Mouse (Mus musculus) lung, postnatal 4 days (tissue): ENCODE measurements at regions not wholly inside any gene's neighbourhood (a gene's known extent, or its start where the extent isn't known, plus 50 kb on each side); places are given as distances from the start of the nearest gene placed in this dataset.

Experiments
- DNase-seq, 2 experiments: peaks; one replicate each; pipeline ENCODE4 v3.0.0; 2021

- no peak for DNase-seq
Measured at GRCm38 (mm10) chr16:73835715-73836440, 575.7 kb downstream of the Robo2 start.

DNA sequence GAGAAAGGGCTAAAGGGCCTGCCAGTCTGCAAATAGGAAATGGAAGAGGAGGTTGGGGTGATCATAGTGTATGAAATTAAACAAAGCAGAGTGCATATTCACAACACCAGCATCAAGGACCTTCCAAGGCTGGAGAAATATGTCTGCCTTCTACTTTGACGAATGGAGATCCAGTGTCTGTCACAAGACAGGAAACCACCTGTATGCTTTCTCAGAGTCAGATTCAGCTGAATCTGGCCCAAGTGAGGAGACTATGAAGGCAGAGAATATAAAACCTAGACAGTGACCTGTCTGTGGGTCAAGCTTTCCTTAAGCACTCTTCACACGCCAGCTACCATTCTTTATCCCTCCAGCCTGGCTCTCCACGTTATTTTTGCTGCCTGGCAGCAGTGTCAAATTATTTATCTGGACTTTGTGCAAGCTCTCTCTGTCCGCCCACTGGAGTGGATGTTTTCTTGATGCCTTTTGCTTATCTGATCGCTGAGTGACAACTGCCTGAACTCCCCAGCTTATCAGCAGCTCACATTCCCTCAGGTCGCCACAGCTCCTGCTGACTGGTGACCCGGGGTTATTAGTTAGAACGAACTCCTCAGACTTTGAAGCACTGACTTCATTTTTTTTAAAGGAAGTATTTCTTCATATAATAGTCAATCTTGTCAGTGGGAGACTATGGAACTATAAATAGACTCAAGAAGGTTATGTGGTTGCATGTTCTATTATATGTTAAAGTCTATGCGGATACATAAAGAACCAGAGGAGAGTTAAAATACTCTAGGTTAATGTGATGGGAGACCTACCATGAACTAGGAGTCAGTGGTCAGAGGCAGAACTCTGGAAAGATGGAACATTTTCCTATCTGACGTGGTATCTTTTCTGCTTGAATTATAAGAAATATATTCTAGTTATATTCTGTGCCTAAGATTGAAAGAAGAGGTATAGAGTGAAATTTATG is 590.0 kb downstream of the Robo2 start:
- DNase-seq = no peak

DNA sequence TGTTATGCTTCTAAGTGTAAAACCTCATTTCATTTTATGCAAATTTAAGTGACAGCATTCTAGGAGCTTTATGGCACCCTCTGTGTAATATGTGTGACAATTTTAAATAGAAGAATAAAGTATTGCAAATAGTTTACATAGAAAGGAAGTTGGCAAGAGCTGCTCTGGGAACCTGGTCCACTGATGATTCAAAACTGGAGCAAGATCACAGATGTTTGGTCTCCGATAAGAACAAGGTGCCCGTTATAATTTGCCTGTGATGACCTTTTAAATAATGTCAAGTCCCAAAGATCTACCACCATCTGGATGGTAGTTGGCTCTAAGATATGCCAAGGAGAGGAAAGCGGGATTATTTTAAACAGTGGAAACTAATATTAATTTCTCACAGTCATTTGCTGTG is 607.1 kb downstream of the Robo2 start:
- DNase-seq = no peak

DNA sequence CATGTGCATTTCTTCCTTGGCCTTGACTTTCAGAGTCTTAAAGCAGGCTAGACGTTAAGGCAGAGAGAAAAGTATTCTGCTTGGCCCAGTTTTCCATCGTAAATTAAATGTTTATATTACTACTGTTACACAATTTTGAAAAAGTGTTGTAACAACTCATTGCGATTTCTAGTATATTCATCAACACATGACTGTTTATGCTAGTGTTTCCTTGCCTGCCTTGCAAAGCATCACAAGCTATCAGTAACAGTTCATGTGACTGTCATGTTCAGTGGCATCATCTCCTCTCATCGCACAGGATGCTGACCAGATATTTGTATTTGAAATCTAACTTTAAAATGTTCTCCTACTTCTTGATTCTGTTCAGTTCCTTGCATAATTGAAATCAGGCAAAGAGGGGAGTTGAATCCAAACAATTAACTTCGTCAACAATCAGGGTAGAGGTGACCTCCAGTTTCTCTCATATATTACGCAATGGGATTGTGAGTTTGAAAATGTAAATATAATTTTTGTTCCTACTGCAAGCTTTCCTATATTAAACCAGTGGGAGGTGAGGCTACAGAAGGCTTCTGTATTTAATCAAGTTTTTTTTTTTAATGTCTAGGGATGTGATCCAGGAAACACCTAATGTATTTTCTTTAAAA is 615.0 kb downstream of the Robo2 start:
- DNase-seq = no peak

DNA sequence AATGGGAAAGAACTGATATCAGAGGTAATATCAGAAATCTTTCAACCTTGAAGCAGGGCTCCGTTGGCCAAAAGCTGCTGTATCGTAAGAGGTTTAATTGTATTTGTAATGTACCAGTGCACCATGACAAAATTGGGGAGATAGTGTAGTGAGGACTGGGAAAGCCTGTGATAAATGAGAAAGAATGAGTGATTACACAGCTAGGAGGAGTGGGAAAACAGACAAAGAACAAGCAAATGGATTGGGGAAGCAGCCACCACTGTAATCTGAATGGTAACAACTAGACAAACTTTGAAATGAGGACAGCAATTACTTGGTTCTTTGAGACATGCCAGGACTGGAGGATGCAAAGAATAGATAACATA is 626.6 kb downstream of the Robo2 start:
- DNase-seq = no peak

- no peak for DNase-seq
Measured at GRCm38 (mm10) chr16:73784296-73785073, 627.1 kb downstream of the Robo2 start.

DNA sequence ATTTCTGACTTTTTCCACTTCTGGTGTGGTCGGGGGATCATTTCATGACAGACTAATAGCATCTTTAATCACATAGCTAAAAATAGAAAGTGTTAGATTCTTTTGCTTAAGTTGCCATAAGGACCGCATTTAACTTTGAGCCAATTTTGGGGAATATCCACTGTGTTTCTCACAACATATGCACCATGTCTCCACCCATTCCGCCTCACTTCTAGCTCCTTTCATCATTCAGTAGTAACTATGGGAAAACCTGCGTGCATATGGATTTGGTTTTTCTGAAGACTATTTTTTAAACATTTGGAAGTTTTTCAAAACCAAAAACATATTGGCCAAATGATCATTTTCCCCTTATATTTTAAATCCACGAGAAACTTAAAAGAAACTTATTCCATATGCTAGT is 639.2 kb downstream of the Robo2 start:
- DNase-seq = no peak

DNA sequence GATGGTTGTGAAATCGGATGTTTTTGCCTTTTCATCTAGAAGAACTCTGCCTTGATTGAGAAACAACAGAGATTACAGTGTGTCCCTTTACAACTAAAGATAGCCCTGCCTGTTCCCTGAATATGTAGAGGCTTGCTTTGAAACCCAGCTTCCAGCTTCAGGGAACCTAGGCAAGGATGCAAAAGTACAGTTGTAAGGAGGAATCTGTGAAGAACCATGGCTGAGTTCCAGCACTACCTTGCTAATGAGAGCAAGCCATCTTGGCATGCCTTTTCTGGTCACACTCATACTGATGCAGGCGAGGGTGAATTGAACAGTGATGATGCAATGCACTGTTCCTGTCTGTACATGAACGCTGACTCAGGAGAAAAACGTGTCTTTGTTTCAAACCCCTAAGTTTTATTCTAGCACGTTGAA is 641.2 kb downstream of the Robo2 start:
- peak in 1 of 2 experiments; percentile 8 for DNase-seq

DNA sequence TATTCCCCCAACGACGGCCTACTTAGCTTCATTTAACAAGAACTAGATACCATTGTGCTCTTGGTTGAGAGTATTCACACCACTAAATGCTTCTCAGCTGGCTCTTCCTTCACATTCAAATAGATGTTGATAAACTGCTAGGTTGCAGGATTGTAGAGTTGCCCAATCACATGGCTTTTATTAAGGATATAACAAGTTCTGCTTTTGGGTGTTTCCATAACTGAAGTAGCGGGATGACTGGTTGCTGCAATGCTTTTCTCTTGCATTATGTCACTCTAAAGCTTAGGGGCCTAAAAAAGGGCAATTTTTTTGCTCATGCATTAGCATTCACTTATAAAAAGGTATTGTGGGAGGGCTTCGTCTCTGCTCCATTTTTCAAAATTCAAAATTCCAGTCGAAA is 641.9 kb downstream of the Robo2 start:
- DNase-seq = no peak

GRCm38 (mm10) chr16:73768706-73769105 is 642.9 kb downstream of the Robo2 start:
- no peak for DNase-seq

- no peak for DNase-seq
Measured at GRCm38 (mm10) chr16:73765184-73765583, 646.4 kb downstream of the Robo2 start.

DNA sequence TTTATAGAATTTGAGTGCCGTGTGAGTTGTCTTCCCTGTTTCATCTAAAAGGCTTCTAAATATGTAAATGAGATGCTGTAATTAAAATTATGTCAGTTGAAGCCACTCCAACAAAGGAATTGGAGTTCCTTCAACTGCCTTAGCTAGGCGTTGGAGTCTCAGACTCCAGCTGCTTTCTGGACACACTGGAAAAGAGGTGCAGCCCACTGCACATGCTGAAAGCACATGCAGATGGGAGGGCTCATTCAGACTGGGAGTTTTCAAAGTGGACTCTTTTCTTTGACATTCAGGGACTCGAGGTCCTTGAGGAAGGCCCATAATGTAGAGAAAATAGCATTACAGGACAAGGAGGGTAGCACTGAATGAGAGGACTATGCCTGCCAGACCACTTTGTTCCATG is 650.7 kb downstream of the Robo2 start:
- no peak for DNase-seq

GRCm38 (mm10) chr16:73758872-73759271 is 652.8 kb downstream of the Robo2 start:
- no peak for DNase-seq

- DNase-seq = no peak
Measured at GRCm38 (mm10) chr16:73754302-73754701, 657.3 kb downstream of the Robo2 start.

DNA sequence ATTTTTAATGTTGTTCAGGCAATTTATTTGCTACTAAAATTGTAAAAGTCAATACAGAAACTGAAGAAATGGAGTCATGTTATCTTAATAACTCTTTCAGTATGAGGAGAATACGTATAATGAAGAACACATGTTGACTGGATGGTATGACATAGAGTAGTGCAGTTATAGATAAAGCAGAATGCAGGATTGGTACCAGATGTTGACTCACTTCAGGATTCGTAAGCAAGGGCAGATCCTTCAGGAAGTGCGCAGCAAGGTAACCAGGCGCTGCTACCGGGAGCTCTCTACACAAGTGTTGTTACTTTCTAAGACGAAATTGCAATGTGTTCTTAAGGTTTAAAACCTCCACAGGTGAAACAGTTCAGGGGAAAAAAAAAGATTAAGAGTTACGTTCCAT is 683.3 kb downstream of the Robo2 start:
- no peak for DNase-seq

- no peak for DNase-seq
Measured at GRCm38 (mm10) chr16:73719691-73720090, 691.9 kb downstream of the Robo2 start.

DNA sequence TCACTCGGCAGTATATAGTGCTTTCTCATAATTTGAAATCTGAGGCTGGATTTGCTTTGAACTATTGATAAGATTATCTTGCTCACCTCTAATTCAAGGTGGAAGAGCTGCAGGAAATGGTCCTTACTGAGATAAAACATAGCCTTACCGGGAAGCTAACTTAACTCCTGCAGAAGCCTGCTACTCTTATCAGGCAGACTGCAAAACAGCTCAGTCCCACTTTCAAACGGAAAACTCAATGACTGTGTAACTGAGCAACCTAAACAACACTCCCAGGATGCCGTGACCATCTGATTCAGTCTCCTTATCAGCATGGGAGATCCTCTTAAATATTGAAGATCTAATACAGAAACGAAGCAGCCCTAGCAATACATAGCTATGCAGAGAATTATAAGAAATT is 695.3 kb downstream of the Robo2 start:
- DNase-seq = no peak

DNA sequence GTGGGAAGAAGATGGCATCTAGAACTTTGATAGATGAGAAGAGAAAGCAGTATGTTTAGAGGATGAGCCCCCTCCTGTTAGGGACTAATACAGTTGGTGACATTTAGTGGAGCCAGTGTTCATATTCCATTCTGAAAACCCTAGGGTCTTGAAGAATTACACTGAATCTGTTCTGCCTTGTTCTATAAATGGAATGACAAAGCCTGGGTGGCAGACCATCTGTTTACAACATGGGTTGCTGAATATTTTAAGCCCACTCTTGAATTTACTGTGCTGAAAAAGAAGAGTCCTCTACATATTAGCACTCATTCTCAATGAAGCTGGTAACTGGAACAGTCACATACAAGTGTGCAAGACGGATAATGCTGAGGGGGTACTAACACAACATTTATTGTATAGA is 704.6 kb downstream of the Robo2 start:
- no peak for DNase-seq

DNA sequence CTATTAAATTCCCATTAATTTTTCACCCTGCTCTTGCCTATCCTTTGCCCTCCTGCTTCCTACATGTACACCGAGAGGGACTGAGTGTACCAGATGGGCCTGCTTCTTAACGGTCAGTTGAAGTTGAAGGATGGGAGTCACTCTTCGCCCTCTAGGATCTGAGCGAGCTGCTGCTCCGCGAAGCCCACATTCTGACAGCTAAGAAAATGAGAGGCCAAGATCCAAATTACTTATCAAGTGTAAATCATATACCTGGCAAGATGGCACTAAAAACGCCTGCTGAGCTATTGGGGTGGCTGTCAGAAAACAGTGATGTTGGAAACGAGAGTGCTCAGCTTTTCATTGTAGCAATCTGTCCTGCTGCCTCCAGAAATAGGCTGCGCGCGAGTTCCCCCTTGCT is 722.4 kb downstream of the Robo2 start:
- no peak for DNase-seq

DNA sequence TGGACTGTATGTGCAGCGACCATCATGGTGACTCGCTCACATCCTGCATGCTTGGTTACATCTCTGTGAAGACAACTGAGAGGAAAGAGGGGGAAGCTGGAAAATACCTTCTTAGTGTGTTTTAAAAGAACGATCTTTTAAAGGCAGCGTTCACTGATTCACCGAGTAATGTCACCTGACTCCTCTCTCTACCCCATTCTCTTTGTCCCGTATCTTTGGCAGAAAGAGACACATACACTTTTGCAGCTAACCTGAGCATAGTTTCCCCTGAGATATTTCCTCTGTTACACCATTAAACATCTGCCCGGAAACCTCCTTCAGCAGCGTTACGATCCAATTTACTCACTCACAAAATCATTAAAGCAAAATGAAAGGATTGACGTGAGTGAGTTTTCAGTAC is 731.8 kb downstream of the Robo2 start:
- DNase-seq = no peak

DNA sequence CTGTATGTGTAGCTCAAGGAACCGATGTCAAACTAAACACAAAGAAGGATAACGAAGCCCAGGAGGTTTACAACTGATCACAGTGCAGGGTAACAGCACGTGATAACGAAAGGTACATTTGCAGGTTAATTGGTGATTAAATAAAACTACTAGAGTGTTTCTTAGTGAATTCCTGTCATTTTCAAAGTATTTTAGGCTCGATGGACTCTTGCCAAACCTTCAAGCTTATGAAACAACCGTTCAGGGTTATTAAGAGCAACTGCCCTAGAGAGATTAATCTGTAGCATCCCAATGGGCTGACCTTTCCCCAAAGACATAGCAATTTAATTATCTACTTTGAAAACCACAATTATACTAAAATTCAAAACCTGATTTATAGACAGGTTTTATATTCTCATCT is 741.1 kb downstream of the Robo2 start:
- DNase-seq = no peak

GRCm38 (mm10) chr16:73652976-73653690 is 758.5 kb downstream of the Robo2 start:
- DNase-seq = no peak
